Mouse (Mus musculus) heart, embryonic 16.5 days (tissue): Measurements from ENCODE around the gene Evi5. TPM values are rescaled to one million over a fixed set of nuclear protein-coding genes. Genes with fewer than 3 reads are reported as not detected.

Experiments used
- ATAC-seq: fragments of 200-750 bp; cut with Nextera tagmentation; replicated peaks from 2 replicates; pipeline ENCODE4 v1.8.0; 2017; ENCODE audit warnings: moderate number of reproducible peaks; ENCODE audit not compliant: insufficient read depth, low FRiP score; ENCODE audit errors: extremely low read depth
- H3K27ac ChIP-seq: fragments of 300-500 bp; sonication (generic); 2 replicates; pipeline ENCODE4 v1.5.1; 2014; ENCODE audit warnings: mild to moderate bottlenecking, low read length, control low read depth, moderate library complexity
- H3K27me3 ChIP-seq: fragments of 300-500 bp; sonication (generic); 2 replicates; pipeline ENCODE4 v1.6.1; 2014; ENCODE audit warnings: low read length, mixed read lengths; ENCODE audit not compliant: control insufficient read depth, insufficient read depth
- H3K36me3 ChIP-seq: fragments of 300-500 bp; sonication (generic); 2 replicates; pipeline ENCODE4 v1.6.1; 2014; ENCODE audit not compliant: control insufficient read depth, insufficient read depth
- H3K4me1 ChIP-seq: fragments of 300-500 bp; sonication (generic); 2 replicates; pipeline ENCODE4 v1.6.1; 2014; ENCODE audit warnings: low read length, mixed read lengths; ENCODE audit not compliant: control insufficient read depth, insufficient read depth
- H3K4me2 ChIP-seq: fragments of 300-500 bp; sonication (generic); 2 replicates; pipeline ENCODE4 v1.6.1; 2014; ENCODE audit warnings: low read depth, mild to moderate bottlenecking, control low read depth, low read length
- H3K4me3 ChIP-seq: fragments of 300-500 bp; sonication (generic); 2 replicates; pipeline ENCODE4 v1.5.1; 2014; ENCODE audit warnings: mild to moderate bottlenecking, control low read depth, low read length
- H3K9ac ChIP-seq: fragments of 300-500 bp; sonication (generic); 2 replicates; pipeline ENCODE4 v1.6.1; 2014; ENCODE audit warnings: low read length, control low read depth
- H3K9me3 ChIP-seq: fragments of 300-500 bp; sonication (generic); replicated peaks from 2 replicates; pipeline ENCODE4 v1.6.1; 2016; ENCODE audit warnings: low read length; ENCODE audit not compliant: control insufficient read depth
- WGBS: fragments of 180-500 bp; shearing (Covaris S2); extraction: QIAGEN DNeasy Blood & Tissue Kit; methylation state at CpG from one replicate; pipeline ENCODE4 v1.1.7; 2014; 5-methylcytosine and 5-hydroxymethylcytosine counted together
- polyA plus RNA-seq: library from polyadenylated mRNA; unstranded; fragments of >200 nt; fragmentation: Nextera tagmentation; extraction: Ambion mirVana; gene quantifications from 2 replicates; pipeline ENCODE4 v1.2.1, GENCODE M21; 2015

Gene Evi5
- polyA plus RNA-seq, 1 experiment from 2014 or later: 41.0 TPM

DNA sequence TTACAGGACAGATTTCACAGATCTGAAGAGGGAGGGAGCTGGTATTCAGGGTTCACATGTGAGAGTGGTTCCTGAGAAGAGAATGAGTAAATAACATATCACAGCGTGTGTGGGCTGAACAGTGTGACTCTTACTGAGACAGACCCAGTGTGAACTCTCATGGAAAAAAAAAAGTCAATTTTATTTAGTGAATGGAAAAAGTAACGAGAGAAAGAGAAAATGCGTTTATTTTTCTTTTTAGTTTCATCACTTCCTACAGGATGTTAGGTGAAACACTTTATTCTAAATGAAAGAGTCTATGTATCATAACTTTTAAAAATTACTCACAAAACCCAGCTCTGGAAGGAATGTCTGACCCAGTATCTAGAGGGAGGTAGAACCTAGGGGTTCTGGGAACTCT, 143.5 kb downstream of the Evi5 start:
- no peaks in the 10 kb centered on the region for H3K36me3 ChIP-seq
- H3K4me1 ChIP-seq: peaks cover 5% of the 10 kb centered on the region
- no peak overlapping the region for H3K4me3 ChIP-seq
- no peak overlapping the region for H3K27ac ChIP-seq
- H3K4me2 ChIP-seq: no peak overlapping the region
- peaks cover 30% of the 10 kb centered on the region for H3K27me3 ChIP-seq
- WGBS: 55% methylated on average over 3 of the region's 3 CpGs
- ATAC-seq: no peak
- H3K9me3 ChIP-seq: no peaks in the 10 kb centered on the region
- no peak overlapping the region for H3K9ac ChIP-seq

DNA sequence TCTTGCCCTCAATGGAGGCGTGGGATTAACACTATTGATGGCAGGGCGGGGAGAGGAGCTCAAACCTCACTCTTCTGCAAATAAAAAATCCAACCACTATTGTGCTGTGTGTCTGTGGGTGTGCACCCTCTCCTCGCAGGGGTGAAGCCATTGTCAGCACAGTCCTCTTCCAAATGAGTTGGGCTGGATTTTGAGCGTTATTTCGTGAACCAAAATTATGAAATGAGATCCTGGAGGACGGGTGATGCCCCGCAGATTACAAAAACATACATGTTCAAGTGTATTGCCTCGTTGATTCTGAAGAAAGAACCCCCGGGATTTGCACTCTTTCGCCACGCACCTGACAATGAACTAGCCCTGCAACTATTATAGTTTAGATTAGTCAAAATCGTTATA, 147.9 kb downstream of the Evi5 start:
- Histone ChIP-seq H3K27ac (no peak overlapping the region), H3K4me1 (peaks cover 38% of the 10 kb centered on the region), H3K4me2 (peak overlapping the region; percentile 77), H3K36me3 (no peaks in the 10 kb centered on the region), H3K9ac (no peak overlapping the region), H3K9me3 (no peaks in the 10 kb centered on the region), H3K4me3 (peak overlapping the region; percentile 54), H3K27me3 (peaks cover 67% of the 10 kb centered on the region)
- no peak for ATAC-seq
- WGBS: 31% methylated on average over 12 of the region's 12 CpGs

DNA sequence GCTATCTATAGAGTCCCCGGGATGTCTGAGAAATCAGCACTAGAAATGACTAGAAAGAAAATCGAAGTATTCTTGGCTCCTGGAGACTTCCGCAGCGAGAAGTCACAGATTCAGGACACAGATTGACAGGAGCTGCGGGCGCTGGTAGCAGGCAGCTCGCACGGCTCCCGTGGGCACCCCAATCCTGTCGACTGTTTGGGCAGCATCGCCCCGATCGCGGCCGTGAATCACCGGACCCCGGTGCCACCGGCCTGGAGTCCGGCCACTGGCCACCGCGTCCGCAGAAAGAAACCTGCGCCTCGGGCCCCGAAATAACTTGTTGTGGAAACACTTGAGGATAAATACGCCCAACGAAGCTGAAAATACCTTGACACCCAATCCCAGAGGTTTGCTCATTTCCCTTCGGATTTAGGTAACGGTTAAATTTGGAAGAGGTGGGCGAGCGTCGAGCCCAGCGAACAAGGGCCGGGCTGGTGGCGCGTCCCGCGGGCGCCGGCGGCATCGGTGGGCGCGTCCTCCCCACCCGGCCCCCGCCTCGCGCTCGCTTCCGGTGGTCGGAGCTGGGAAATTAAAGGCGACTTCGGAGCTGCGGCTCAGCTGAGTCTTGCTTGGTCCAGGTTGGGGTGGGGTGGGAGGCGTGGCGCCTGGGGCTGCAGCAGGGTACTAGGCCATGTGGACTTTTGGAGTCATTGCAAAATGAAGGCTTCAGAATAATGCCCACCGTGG, 148.5 kb downstream of the Evi5 start:
- H3K9ac ChIP-seq: peak overlapping the region; percentile 41; the same call in 1 of the 2 replicates
- peaks cover 42% of the 10 kb centered on the region for H3K4me1 ChIP-seq
- H3K36me3 ChIP-seq: no peaks in the 10 kb centered on the region

DNA sequence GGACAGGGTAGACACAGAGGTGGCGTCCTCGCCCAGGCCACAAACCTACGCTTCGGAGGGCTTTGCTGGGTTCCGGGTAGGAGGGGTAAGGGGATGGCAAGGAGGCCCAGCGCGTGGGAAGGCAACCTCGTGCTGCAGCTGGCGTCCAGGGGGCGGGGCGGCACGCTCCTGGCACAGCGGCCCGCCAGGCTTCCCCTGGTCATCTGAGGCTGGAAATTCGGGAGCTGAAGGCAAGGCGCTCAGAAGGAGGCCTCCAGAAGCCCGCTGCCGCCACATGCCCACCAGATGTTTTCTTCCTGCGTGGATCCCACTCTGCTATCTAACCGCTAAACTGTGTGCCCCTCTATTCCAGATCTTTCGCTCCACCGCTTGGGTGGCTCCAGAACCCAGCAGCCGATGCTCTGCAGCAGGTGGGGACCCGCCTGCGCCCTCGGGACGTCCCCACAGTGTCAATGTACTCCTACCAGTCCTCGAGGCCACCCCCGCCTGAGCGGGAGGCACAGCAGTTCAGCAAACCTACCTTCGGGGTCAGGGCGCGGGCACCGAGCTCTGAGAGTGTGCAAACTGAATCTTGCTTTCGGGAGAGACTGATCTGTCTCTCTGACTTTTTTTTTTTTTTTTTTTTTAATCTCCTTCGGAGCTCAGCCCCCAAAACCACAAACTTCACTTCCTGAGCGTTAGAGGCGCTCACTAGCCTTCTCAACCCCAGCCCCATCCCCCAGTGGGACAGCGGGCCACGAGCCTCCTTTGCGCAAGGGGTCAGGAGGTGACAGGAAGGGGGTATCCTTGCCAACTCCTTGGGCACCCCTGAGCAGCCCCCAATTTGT, 149.3 kb downstream of the Evi5 start, which contains the start of gene Gfi1:
Gfi1 (minus strand) TSS at position 602 of the 827 bp plus-strand sequence.
- H3K9me3 ChIP-seq: no peaks in the 10 kb centered on the region
- H3K27me3 ChIP-seq: peaks cover 80% of the 10 kb centered on the region
- H3K4me2 ChIP-seq: peak within 1 kb of the TSS; percentile 77
- peak within 1 kb of the TSS; percentile 36; the same call in 1 of the 2 replicates for H3K27ac ChIP-seq
- H3K9ac ChIP-seq: peak within 1 kb of the TSS; percentile 59
- WGBS: under 1% methylated on average over 41 of the region's 41 CpGs
- H3K4me1 ChIP-seq: peaks cover 50% of the 10 kb centered on the region
- H3K4me3 ChIP-seq: peak within 1 kb of the TSS; percentile 54
- H3K36me3 ChIP-seq: no peaks in the 10 kb centered on the region
- peak; percentile 61; the same call in 1 of the 2 replicates for ATAC-seq

More for the DNA sequence above, 148.5 kb downstream of the Evi5 start:
- under 1% methylated on average over 57 of the region's 57 CpGs for WGBS
- H3K9me3 ChIP-seq: no peaks in the 10 kb centered on the region
- H3K4me2 ChIP-seq: peak overlapping the region; percentile 77
- ATAC-seq: no peak
- peak overlapping the region; percentile 54 for H3K4me3 ChIP-seq
- peaks cover 73% of the 10 kb centered on the region for H3K27me3 ChIP-seq
- H3K27ac ChIP-seq: peak overlapping the region; percentile 23; the same call in 1 of the 2 replicates

DNA sequence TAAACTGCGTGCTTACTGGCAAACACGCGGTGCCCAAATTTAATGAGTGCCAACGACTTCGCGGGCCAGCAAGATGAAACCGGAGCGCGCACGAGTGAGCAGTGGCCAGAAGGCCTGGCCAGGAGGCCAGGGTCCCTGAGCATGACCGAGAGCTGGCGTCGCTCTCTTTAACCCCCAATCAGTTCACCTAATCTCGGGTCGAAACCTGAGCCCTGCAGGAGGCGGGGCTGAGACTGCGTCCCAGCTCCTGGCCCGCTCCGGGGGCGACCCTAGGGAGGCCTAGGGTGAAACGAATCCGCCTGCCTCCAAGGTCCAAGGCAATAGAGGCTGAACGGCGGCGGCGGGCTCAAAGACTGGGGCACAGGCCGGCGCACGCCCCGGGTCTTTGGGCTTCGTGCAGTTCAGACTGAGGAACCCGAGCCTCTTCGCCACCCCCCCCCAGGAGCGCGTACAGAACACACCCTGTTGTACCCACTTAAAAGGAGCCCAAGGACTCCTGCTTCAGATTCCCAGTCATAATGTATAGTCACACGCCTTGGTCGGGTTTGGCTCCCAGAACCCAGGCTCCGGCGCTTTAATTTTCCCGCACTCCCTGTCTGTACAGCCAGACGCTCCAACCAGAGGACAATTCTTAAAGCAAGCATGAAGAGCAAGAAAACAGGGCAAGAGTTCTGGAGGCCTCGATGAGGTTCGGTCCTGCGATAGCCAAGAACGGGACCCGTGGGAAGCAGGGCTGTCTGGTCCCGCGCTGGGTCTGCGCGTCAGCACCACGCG, 150.1 kb downstream of the Evi5 start:
- ATAC-seq: no peak; the same call in 1 of the 2 replicates
- Histone ChIP-seq H3K27me3 (peaks cover 84% of the 10 kb centered on the region), H3K4me3 (peak overlapping the region; percentile 54), H3K4me1 (peaks cover 53% of the 10 kb centered on the region), H3K9me3 (no peaks in the 10 kb centered on the region), H3K27ac (peak overlapping the region; percentile 14; the same call in 1 of the 2 replicates), H3K4me2 (peak overlapping the region; percentile 77), H3K9ac (peak overlapping the region; percentile 59), H3K36me3 (no peaks in the 10 kb centered on the region)
- 1% methylated on average over 52 of the region's 52 CpGs for WGBS

DNA sequence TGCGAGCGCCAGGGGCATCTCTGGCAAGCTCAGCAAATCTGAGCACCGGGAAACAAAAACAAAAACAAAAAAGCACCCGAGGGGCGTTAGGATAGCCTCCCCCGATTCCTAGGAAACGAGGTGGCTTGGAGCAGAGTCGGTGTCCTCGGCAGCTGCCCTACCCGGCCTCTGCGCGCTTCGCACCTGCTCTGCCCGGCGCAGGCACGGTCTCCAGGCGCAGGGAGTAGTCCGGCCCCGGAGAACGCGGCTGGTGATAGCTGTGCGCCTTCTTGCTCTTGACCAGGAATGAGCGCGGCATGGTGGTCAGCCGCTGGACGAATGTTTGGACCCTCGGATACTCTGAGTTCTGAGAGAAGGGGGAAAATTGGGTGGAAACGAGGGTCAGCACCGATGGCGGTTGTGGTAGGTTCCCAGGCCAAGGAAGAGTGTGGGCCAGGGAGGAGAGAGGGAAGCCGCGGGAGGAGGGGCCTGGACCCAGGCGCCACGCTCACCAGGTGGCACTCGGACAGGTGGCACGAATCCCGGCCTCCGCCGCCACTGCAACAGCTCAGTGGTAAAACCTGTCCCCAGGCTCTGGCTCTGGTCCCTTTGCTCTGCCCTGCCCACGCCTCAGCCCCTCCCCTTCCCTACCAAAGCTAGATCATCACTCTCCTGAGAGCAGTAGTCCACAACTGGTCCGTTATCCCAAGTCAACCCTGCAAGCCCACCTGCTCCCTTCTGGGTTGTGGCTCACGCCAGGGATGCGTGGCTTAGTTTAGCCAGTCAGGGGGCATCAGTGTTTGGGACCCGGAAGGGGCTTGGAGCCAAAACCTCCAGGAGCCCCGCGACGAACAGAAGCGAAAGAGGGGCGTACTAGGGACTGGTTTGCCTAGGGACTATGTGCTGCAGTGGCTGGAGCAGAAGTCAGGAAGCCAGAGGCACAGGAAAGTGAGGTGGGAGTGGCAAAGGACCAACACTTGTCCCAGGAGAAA, 151.1 kb downstream of the Evi5 start:
- H3K27me3 ChIP-seq: peaks cover 88% of the 10 kb centered on the region
- H3K4me2 ChIP-seq: peak overlapping the region; percentile 77
- peak overlapping the region; percentile 62 for H3K9ac ChIP-seq
- no peaks in the 10 kb centered on the region for H3K36me3 ChIP-seq
- no peak overlapping the region; the same call in 1 of the 2 replicates for H3K27ac ChIP-seq
- peaks cover 53% of the 10 kb centered on the region for H3K4me1 ChIP-seq
- H3K4me3 ChIP-seq: peak overlapping the region; percentile 54
- H3K9me3 ChIP-seq: no peaks in the 10 kb centered on the region
- 0 out of 2 replicates have a peak, but pooled peaks have one; percentile 30 for ATAC-seq
- WGBS: under 1% methylated on average over 49 of the region's 49 CpGs

DNA sequence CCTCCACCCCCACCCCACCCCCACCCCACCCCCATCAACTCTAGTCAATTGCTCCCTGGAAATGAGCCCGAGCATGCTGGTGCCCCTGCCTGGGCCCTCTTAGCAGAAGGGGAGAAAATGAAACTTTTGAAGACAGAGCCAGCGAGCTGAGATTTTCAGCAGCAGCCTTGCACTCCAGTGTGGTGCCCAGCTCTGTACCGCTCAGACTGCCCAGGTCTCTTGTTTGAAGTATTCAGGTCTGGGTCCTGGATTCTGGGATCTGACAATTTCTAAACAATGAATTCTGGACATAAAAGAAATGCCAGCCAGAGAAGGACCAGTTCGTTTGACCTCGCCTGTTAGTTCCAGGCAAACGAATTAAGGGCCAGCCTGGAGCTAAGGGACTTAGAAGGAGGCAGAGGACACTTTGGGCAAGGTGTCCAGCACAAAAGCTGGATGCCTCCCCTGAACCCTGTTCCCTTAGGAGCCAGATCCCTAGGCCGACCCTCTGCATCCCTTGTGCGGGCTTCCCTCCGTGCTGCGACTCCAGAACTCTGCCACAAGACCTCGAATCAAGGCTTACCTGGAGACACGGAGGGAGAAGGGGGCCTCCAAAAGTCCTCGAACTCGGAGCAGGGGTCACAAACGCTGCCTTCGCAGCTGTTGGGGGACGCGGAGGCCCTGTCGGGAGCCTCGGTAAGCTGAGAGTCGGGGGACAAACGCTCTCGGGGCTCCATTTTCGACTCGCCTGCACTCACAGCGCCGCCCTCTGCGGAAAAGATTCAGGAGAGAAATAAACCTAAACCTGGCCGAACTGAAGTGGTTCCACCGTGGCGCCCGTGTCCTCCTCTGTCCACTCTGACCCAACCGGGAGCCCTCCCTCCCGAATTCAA, 152.0 kb downstream of the Evi5 start:
- Histone ChIP-seq H3K9ac (peak overlapping the region; percentile 62), H3K4me3 (peak overlapping the region; percentile 54), H3K36me3 (no peaks in the 10 kb centered on the region), H3K27me3 (peaks cover 83% of the 10 kb centered on the region), H3K4me2 (peak overlapping the region; percentile 77), H3K27ac (no peak overlapping the region), H3K9me3 (no peaks in the 10 kb centered on the region), H3K4me1 (peaks cover 53% of the 10 kb centered on the region)
- ATAC-seq: no peak
- 3% methylated on average over 34 of the region's 34 CpGs for WGBS
